In the genomic region with DNA sequence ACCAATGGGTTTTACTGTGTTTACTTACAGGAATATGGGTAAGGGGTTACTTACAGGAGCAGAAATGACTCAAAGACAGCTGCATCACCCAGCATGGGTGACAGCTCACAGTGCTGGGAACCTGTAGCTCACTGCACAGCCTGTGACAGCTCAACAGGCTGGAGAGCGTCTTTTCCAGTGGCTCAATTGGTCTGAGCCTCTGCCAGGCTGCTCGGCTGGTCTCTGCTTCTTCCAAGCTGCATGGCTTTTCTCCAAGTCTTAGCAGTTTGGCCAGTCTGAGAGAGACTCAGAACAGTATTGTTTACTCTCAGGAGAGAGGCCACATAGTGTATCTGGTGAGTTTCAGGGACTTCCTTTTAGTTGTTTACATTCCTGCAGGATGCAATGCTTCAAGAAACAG, we compare ENCODE assay signal across 15 mouse cellular contexts.
DNase-seq lines count a peak whose midpoint lies in the region; ATAC-seq and TF ChIP-seq lines count a peak whose summit lies in the region.
"Had no signal": no experiment of that assay in that cellular context is flagged by ENCODE, and none has a peak within 500 bp of the region (broad histone marks: within the 10 kb centered on the region; RNA-seq: fewer than 3 reads in every experiment).

No protein-coding gene starts in this region.

- peak; percentile 42; the same call in 1 of the 2 replicates for ATAC-seq in frontal cortex, adult (ENCODE audit: low TSS enrichment)
- peak; percentile 65; the same call in 1 of the 2 replicates for ATAC-seq in hindbrain, postnatal 0 days
- ATAC-seq in embryonic facial prominence, embryonic 14.5 days (ENCODE audit: low read depth) = peak; percentile 53; the same call in 1 of the 2 replicates
- ATAC-seq in lung, postnatal 0 days = peak; percentile 55
- ATAC-seq: CD4-positive, CD25-positive, alpha-beta regulatory T cell, adult 4 months had no signal

- no peaks in the 10 kb centered on the region for H3K9me3 ChIP-seq in hindbrain, postnatal 0 days (ENCODE audit: low read length)
- no peaks in the 10 kb centered on the region for H3K9me3 ChIP-seq in hindbrain, embryonic 10.5 days
- no peaks in the 10 kb centered on the region for H3K9me3 ChIP-seq in embryonic facial prominence, embryonic 14.5 days (ENCODE audit: control insufficient read depth, low read length)
- H3K9me3 ChIP-seq in lung, postnatal 0 days (ENCODE audit: low read length) = no peaks in the 10 kb centered on the region

- no peaks in the 10 kb centered on the region for H3K4me1 ChIP-seq in hindbrain, postnatal 0 days (ENCODE audit: insufficient read depth, low read length)
- H3K4me1 ChIP-seq in hindbrain, embryonic 10.5 days (replicated peaks) = peaks cover 5% of the 10 kb centered on the region; the same call in 1 of the 2 replicates
- no peaks in the 10 kb centered on the region for H3K4me1 ChIP-seq in embryonic facial prominence, embryonic 14.5 days (ENCODE audit: control insufficient read depth, insufficient read depth, low read length)
- H3K4me1 ChIP-seq in lung, postnatal 0 days (ENCODE audit: insufficient read depth, low read depth, low read length) = peaks cover 4% of the 10 kb centered on the region

- no peak overlapping the region for H3K4me2 ChIP-seq in hindbrain, postnatal 0 days (ENCODE audit: low read depth, low read length)
- H3K4me2 ChIP-seq in embryonic facial prominence, embryonic 14.5 days (ENCODE audit: low read depth, low read length) = no peak overlapping the region
- no peak overlapping the region for H3K4me2 ChIP-seq in lung, postnatal 0 days (replicated peaks; ENCODE audit: low read depth, low read length)

- WGBS in hindbrain, postnatal 0 days = 47% methylated on average over 2 of the region's 2 CpGs
- 78% methylated on average over 2 of the region's 2 CpGs for WGBS in hindbrain, embryonic 10.5 days
- WGBS in embryonic facial prominence, embryonic 14.5 days = 52% methylated on average over 2 of the region's 2 CpGs
- 12% methylated on average over 2 of the region's 2 CpGs for WGBS in lung, postnatal 0 days

- H3K36me3 ChIP-seq in hindbrain, postnatal 0 days (ENCODE audit: insufficient read depth, low read length) = no peaks in the 10 kb centered on the region
- H3K36me3 ChIP-seq in hindbrain, embryonic 10.5 days = no peaks in the 10 kb centered on the region
- H3K36me3 ChIP-seq in embryonic facial prominence, embryonic 14.5 days (ENCODE audit: control insufficient read depth, insufficient read depth, low read length) = peaks cover 74% of the 10 kb centered on the region
- no peaks in the 10 kb centered on the region for H3K36me3 ChIP-seq in lung, postnatal 0 days (ENCODE audit: insufficient read depth, low read length)

- H3K27ac ChIP-seq in hindbrain, postnatal 0 days = no peak overlapping the region
- no peak overlapping the region for H3K27ac ChIP-seq in hindbrain, embryonic 10.5 days
- H3K27ac ChIP-seq in embryonic facial prominence, embryonic 14.5 days (replicated peaks; ENCODE audit: low read depth, low read length) = no peak overlapping the region
- no peak overlapping the region for H3K27ac ChIP-seq in lung, postnatal 0 days (ENCODE audit: low read length)
- H3K27ac ChIP-seq: heart, adult 2 months had no signal

- no peak for TF ChIP-seq CTCF in hindbrain, postnatal 0 days (IDR thresholded peaks at IDR 0.05; ENCODE audit: low read depth)
- no peak for TF ChIP-seq CTCF in lung, postnatal 0 days (IDR thresholded peaks at IDR 0.05)

- DNase-seq in frontal cortex, postnatal 14 days (ENCODE audit: low spot score in 2 of 2) = no peak
- DNase-seq in hindbrain, postnatal 0 days (ENCODE audit: low spot score) = peak; percentile 53
- DNase-seq in hindbrain, embryonic 10.5 days (ENCODE audit: low spot score) = no peak
- DNase-seq in embryonic facial prominence, embryonic 14.5 days (ENCODE audit: low spot score) = peak; percentile 39
- DNase-seq in lung, postnatal 0 days (ENCODE audit: low spot score) = peak; percentile 43
- no peak for DNase-seq in natural killer cell, adult 2 months (ENCODE audit: low spot score in 2 of 2)
- DNase-seq in left cerebral cortex, postnatal 36 days (ENCODE audit: low spot score in 2 of 2) = no peak
- DNase-seq: adrenal gland, adult 2 months; embryo, embryonic 11 days; kidney, adult 8-10 months; midbrain, embryonic 14.5 days; right cerebral cortex, postnatal 25 days had no signal

- no peak overlapping the region for H3K9ac ChIP-seq in hindbrain, postnatal 0 days (replicated peaks; ENCODE audit: low read length)
- no peak overlapping the region for H3K9ac ChIP-seq in embryonic facial prominence, embryonic 14.5 days (ENCODE audit: low read depth, low read length)
- no peak overlapping the region for H3K9ac ChIP-seq in lung, postnatal 0 days (replicated peaks; ENCODE audit: low read depth)

- no peak overlapping the region for H3K4me3 ChIP-seq in hindbrain, postnatal 0 days (ENCODE audit: low read length)
- no peak overlapping the region for H3K4me3 ChIP-seq in hindbrain, embryonic 10.5 days
- no peak overlapping the region for H3K4me3 ChIP-seq in embryonic facial prominence, embryonic 14.5 days (ENCODE audit: low read depth, low read length)
- no peak overlapping the region for H3K4me3 ChIP-seq in lung, postnatal 0 days (ENCODE audit: low read depth, low read length)
- H3K4me3 ChIP-seq: heart, adult 2 months had no signal

- no peaks in the 10 kb centered on the region for H3K27me3 ChIP-seq in hindbrain, postnatal 0 days (ENCODE audit: insufficient read depth, low read length)
- H3K27me3 ChIP-seq in hindbrain, embryonic 10.5 days (ENCODE audit: insufficient read depth, poor library complexity, severe bottlenecking) = no peaks in the 10 kb centered on the region
- no peaks in the 10 kb centered on the region for H3K27me3 ChIP-seq in embryonic facial prominence, embryonic 14.5 days (replicated peaks; ENCODE audit: control insufficient read depth, insufficient read depth, low read length)
- no peaks in the 10 kb centered on the region for H3K27me3 ChIP-seq in lung, postnatal 0 days (replicated peaks; ENCODE audit: insufficient read depth, low read length)

- intact Hi-C loops in left cerebral cortex, postnatal 36 days (cut with DNase I) = no loop called here

- no peak for TF ChIP-seq EP300 in lung, postnatal 0 days (IDR thresholded peaks at IDR 0.05)

Comparison
In these comparisons a context has a peak if more than half of its experiments do, and no peak if none do; other contexts are left out.
1. DNase-seq: peak in hindbrain, postnatal 0 days (single experiment), embryonic facial prominence, embryonic 14.5 days (single experiment) and lung, postnatal 0 days (single experiment); none in frontal cortex, postnatal 14 days (0 of 2), hindbrain, embryonic 10.5 days (single experiment), natural killer cell, adult 2 months (0 of 2) and left cerebral cortex, postnatal 36 days (0 of 2).
2. Peak in every context shown above with its lines, with median percentiles within 50 percentile points of each other: ATAC-seq.